Mouse (Mus musculus) liver, embryonic 12.5 days (tissue): Measurements from ENCODE around the gene Cln3. TPM values are rescaled to one million over a fixed set of nuclear protein-coding genes. Genes with fewer than 3 reads are reported as not detected.

Experiments used
- ATAC-seq: fragments of 200-750 bp; cut with Nextera tagmentation; 2 replicates; pipeline ENCODE4 v1.8.0; 2017; ENCODE audit warnings: moderate number of reproducible peaks, mild to moderate bottlenecking, moderate library complexity
- H3K27ac ChIP-seq: fragments of 300-500 bp; sonication (generic); 2 replicates; pipeline ENCODE4 v1.5.1; 2016; ENCODE audit warnings: mild to moderate bottlenecking
- H3K27me3 ChIP-seq: fragments of 300-500 bp; sonication (generic); replicated peaks from 2 replicates; pipeline ENCODE4 v1.6.1; 2016; ENCODE audit warnings: mild to moderate bottlenecking, moderate library complexity
- H3K36me3 ChIP-seq: fragments of 300-500 bp; sonication (generic); 2 replicates; pipeline ENCODE4 v1.6.1; 2016; ENCODE audit warnings: mild to moderate bottlenecking, moderate library complexity
- H3K4me1 ChIP-seq: fragments of 300-500 bp; sonication (generic); 2 replicates; pipeline ENCODE4 v1.6.1; 2016
- H3K4me2 ChIP-seq: fragments of 300-500 bp; sonication (generic); 2 replicates; pipeline ENCODE4 v1.6.1; 2016; ENCODE audit warnings: mild to moderate bottlenecking, moderate library complexity
- H3K4me3 ChIP-seq: fragments of 300-500 bp; sonication (generic); 2 replicates; pipeline ENCODE4 v1.5.1; 2016; ENCODE audit warnings: mild to moderate bottlenecking, moderate library complexity
- H3K9ac ChIP-seq: fragments of 300-500 bp; sonication (generic); 2 replicates; pipeline ENCODE4 v1.6.1; 2016; ENCODE audit warnings: mild to moderate bottlenecking, moderate library complexity
- H3K9me3 ChIP-seq: fragments of 300-500 bp; sonication (generic); replicated peaks from 2 replicates; pipeline ENCODE4 v1.6.1; 2016; ENCODE audit warnings: mild to moderate bottlenecking, moderate library complexity
- WGBS: fragments of 180-500 bp; shearing (Covaris S2); methylation state at CpG from one replicate; pipeline ENCODE4 v1.1.7; 2016; ENCODE audit not compliant: insufficient replicate concordance; 5-methylcytosine and 5-hydroxymethylcytosine counted together
- polyA plus RNA-seq: library from polyadenylated mRNA; unstranded; fragments of >200 nt; fragmentation: Nextera tagmentation; extraction: Ambion mirVana; gene quantifications from 2 replicates; pipeline ENCODE4 v1.2.1, GENCODE M21; 2016

Gene Cln3
- polyA plus RNA-seq, 1 experiment from 2014 or later, result 12.5 TPM

- ATAC-seq, result no peak
- Histone ChIP-seq H3K9ac (no peak overlapping the region), H3K4me2 (peak overlapping the region; percentile 15; the same call in 1 of the 2 replicates), H3K27me3 (peaks cover 30% of the 10 kb centered on the region), H3K4me1 (peaks cover 13% of the 10 kb centered on the region), H3K9me3 (no peaks in the 10 kb centered on the region), H3K4me3 (no peak overlapping the region), H3K27ac (no peak overlapping the region), H3K36me3 (no peaks in the 10 kb centered on the region)
- WGBS, result 14% methylated on average over 16 of the region's 16 CpGs
Measured at GRCm38 (mm10) chr7:126587779-126588178, 2.2 kb upstream of the Cln3 start.

- WGBS, result 63% methylated on average over 8 of the region's 8 CpGs
- H3K4me1 ChIP-seq, result peaks cover 21% of the 10 kb centered on the region
- H3K4me3 ChIP-seq, result no peak overlapping the region
- H3K27ac ChIP-seq, result no peak overlapping the region
- no peak for ATAC-seq
- no peak overlapping the region for H3K9ac ChIP-seq
- H3K9me3 ChIP-seq, result no peaks in the 10 kb centered on the region
- peaks cover 20% of the 10 kb centered on the region for H3K27me3 ChIP-seq
- no peak overlapping the region for H3K4me2 ChIP-seq
- H3K36me3 ChIP-seq, result no peaks in the 10 kb centered on the region
Measured at GRCm38 (mm10) chr7:126586839-126587238, 1.2 kb upstream of the Cln3 start.

- ATAC-seq, result no peak
- Histone ChIP-seq H3K4me2 (peak within 1 kb of the TSS; percentile 87), H3K4me3 (peak within 1 kb of the TSS; percentile 66), H3K27me3 (peaks cover 17% of the 10 kb centered on the region), H3K27ac (0 out of 2 replicates have a peak within 1 kb of the TSS, but pooled peaks have one; percentile 18), H3K9me3 (no peaks in the 10 kb centered on the region), H3K36me3 (no peaks in the 10 kb centered on the region), H3K9ac (peak within 1 kb of the TSS; percentile 71; the same call in 1 of the 2 replicates), H3K4me1 (peaks cover 21% of the 10 kb centered on the region)
- 25% methylated on average over 8 of the region's 8 CpGs for WGBS
Measured at GRCm38 (mm10) chr7:126584506-126584977, 1.1 kb downstream of the Cln3 start, which contains the start of gene Apobr. TSS of gene Apobr (plus strand) at chr7:126584942.

- peak overlapping the region; percentile 87 for H3K4me2 ChIP-seq
- peak overlapping the region; percentile 66 for H3K4me3 ChIP-seq
- H3K9me3 ChIP-seq, result no peaks in the 10 kb centered on the region
- peaks cover 17% of the 10 kb centered on the region for H3K27me3 ChIP-seq
- ATAC-seq, result no peak
- peak overlapping the region; percentile 76 for H3K27ac ChIP-seq
- 0 out of 2 replicates have a peak, but pooled peaks cover 3% of the 10 kb centered on the region for H3K36me3 ChIP-seq
- 42% methylated on average over 6 of the region's 6 CpGs for WGBS
- peaks cover 21% of the 10 kb centered on the region for H3K4me1 ChIP-seq
- peak overlapping the region; percentile 71; the same call in 1 of the 2 replicates for H3K9ac ChIP-seq
Measured at GRCm38 (mm10) chr7:126583761-126584160, 1.9 kb downstream of the Cln3 start.

GRCm38 (mm10) chr7:126583251-126583709 is 2.3 kb downstream of the Cln3 start:
- H3K9me3 ChIP-seq, result no peaks in the 10 kb centered on the region
- H3K4me2 ChIP-seq, result peak overlapping the region; percentile 87
- H3K9ac ChIP-seq, result peak overlapping the region; percentile 71
- H3K27ac ChIP-seq, result peak overlapping the region; percentile 76
- peaks cover 17% of the 10 kb centered on the region for H3K27me3 ChIP-seq
- ATAC-seq, result peak; percentile 79
- H3K4me1 ChIP-seq, result peaks cover 21% of the 10 kb centered on the region
- under 1% methylated on average over 22 of the region's 22 CpGs for WGBS
- H3K36me3 ChIP-seq, result 0 out of 2 replicates have a peak, but pooled peaks cover 5% of the 10 kb centered on the region
- H3K4me3 ChIP-seq, result peak overlapping the region; percentile 66

GRCm38 (mm10) chr7:126582759-126583158 is 2.9 kb downstream of the Cln3 start:
- H3K4me3 ChIP-seq, result peak overlapping the region; percentile 66
- 6% methylated on average over 20 of the region's 20 CpGs for WGBS
- H3K9ac ChIP-seq, result peak overlapping the region; percentile 71
- H3K4me1 ChIP-seq, result peaks cover 21% of the 10 kb centered on the region
- peak overlapping the region; percentile 87 for H3K4me2 ChIP-seq
- ATAC-seq, result peak; percentile 53
- H3K36me3 ChIP-seq, result 0 out of 2 replicates have a peak, but pooled peaks cover 5% of the 10 kb centered on the region
- peaks cover 17% of the 10 kb centered on the region for H3K27me3 ChIP-seq
- peak overlapping the region; percentile 76; the same call in 1 of the 2 replicates for H3K27ac ChIP-seq
- no peaks in the 10 kb centered on the region for H3K9me3 ChIP-seq

GRCm38 (mm10) chr7:126581661-126582060 is 4.0 kb downstream of the Cln3 start:
- H3K9me3 ChIP-seq, result no peaks in the 10 kb centered on the region
- 0 out of 2 replicates have a peak, but pooled peaks cover 5% of the 10 kb centered on the region for H3K36me3 ChIP-seq
- H3K4me2 ChIP-seq, result no peak overlapping the region
- WGBS, result 81% methylated on average over 6 of the region's 6 CpGs
- no peak for ATAC-seq
- H3K4me3 ChIP-seq, result no peak overlapping the region
- H3K27ac ChIP-seq, result no peak overlapping the region
- H3K27me3 ChIP-seq, result peaks cover 17% of the 10 kb centered on the region
- peaks cover 21% of the 10 kb centered on the region for H3K4me1 ChIP-seq
- H3K9ac ChIP-seq, result no peak overlapping the region

GRCm38 (mm10) chr7:126579172-126579571 is 6.4 kb downstream of the Cln3 start:
- no peak for ATAC-seq
- no peak overlapping the region for H3K27ac ChIP-seq
- H3K4me1 ChIP-seq, result peaks cover 17% of the 10 kb centered on the region
- H3K36me3 ChIP-seq, result peaks cover 14% of the 10 kb centered on the region
- H3K9ac ChIP-seq, result no peak overlapping the region
- H3K9me3 ChIP-seq, result no peaks in the 10 kb centered on the region
- no peak overlapping the region for H3K4me3 ChIP-seq
- 53% methylated on average over 8 of the region's 8 CpGs for WGBS
- H3K4me2 ChIP-seq, result no peak overlapping the region
- H3K27me3 ChIP-seq, result no peaks in the 10 kb centered on the region

- Histone ChIP-seq H3K27ac (no peak overlapping the region), H3K9ac (no peak overlapping the region), H3K4me2 (no peak overlapping the region), H3K4me3 (no peak overlapping the region), H3K4me1 (0 out of 2 replicates have a peak, but pooled peaks cover 1% of the 10 kb centered on the region), H3K9me3 (no peaks in the 10 kb centered on the region), H3K36me3 (peaks cover 26% of the 10 kb centered on the region), H3K27me3 (no peaks in the 10 kb centered on the region)
- 41% methylated on average over 8 of the region's 8 CpGs for WGBS
- ATAC-seq, result no peak
Measured at GRCm38 (mm10) chr7:126576946-126577345, 8.7 kb downstream of the Cln3 start.

- Histone ChIP-seq H3K36me3 (peaks cover 38% of the 10 kb centered on the region), H3K4me3 (peak within 1 kb of the TSS; percentile 99), H3K27me3 (no peaks in the 10 kb centered on the region), H3K4me2 (peak within 1 kb of the TSS; percentile 73), H3K9me3 (no peaks in the 10 kb centered on the region), H3K27ac (peak within 1 kb of the TSS; percentile 82), H3K4me1 (peaks cover 16% of the 10 kb centered on the region), H3K9ac (peak within 1 kb of the TSS; percentile 93)
- under 1% methylated on average over 46 of the region's 46 CpGs for WGBS
- ATAC-seq, result peak; percentile 98
Measured at GRCm38 (mm10) chr7:126566094-126566765, 19.4 kb downstream of the Cln3 start, which contains the start of gene Eif3c. TSS of gene Eif3c (minus strand) at chr7:126566411.

- ATAC-seq, result no peak
- peak overlapping the region; percentile 82 for H3K27ac ChIP-seq
- H3K36me3 ChIP-seq, result peaks cover 43% of the 10 kb centered on the region
- no peaks in the 10 kb centered on the region for H3K27me3 ChIP-seq
- peak overlapping the region; percentile 99 for H3K4me3 ChIP-seq
- under 1% methylated on average over 28 of the region's 28 CpGs for WGBS
- H3K4me1 ChIP-seq, result peaks cover 16% of the 10 kb centered on the region
- no peaks in the 10 kb centered on the region for H3K9me3 ChIP-seq
- peak overlapping the region; percentile 73 for H3K4me2 ChIP-seq
- H3K9ac ChIP-seq, result peak overlapping the region; percentile 93
Measured at GRCm38 (mm10) chr7:126565693-126566092, 19.9 kb downstream of the Cln3 start.

- Histone ChIP-seq H3K27me3 (no peaks in the 10 kb centered on the region), H3K4me2 (no peak overlapping the region), H3K4me3 (no peak overlapping the region), H3K9ac (no peak overlapping the region), H3K36me3 (peaks cover 99% of the 10 kb centered on the region), H3K4me1 (no peaks in the 10 kb centered on the region), H3K9me3 (no peaks in the 10 kb centered on the region), H3K27ac (no peak overlapping the region)
- WGBS, result 94% methylated on average over 5 of the region's 5 CpGs
- ATAC-seq, result no peak
Measured at GRCm38 (mm10) chr7:126556635-126557034, 29.0 kb downstream of the Cln3 start.
